In genomic region chr2:126652929-126653328, GRCm38 (mm10) we compare ENCODE assay signal across 25 mouse cellular contexts. TPM values are rescaled to one million over a fixed set of nuclear protein-coding genes. Genes with fewer than 3 reads are reported as not detected.
A peak's percentile ranks its signal among the peaks of the same experiment; 100 is the strongest.
DNase-seq lines count a peak whose midpoint lies in the region; ATAC-seq and TF ChIP-seq lines count a peak whose summit lies in the region.
"Had no signal": no experiment of that assay in that cellular context is flagged by ENCODE, and none has a peak within 500 bp of the region (broad histone marks: within the 10 kb centered on the region; RNA-seq: fewer than 3 reads in every experiment).

No protein-coding gene starts in this region.

- H3K9me3 ChIP-seq in kidney, embryonic 15.5 days (replicated peaks), result no peaks in the 10 kb centered on the region
- H3K9me3 ChIP-seq in kidney, postnatal 0 days (replicated peaks; ENCODE audit: low read length), result no peaks in the 10 kb centered on the region
- H3K9me3 ChIP-seq in heart, embryonic 10.5 days, result no peaks in the 10 kb centered on the region
- H3K9me3 ChIP-seq: embryonic facial prominence, embryonic 10.5 days; embryonic facial prominence, embryonic 13.5 days; forebrain, embryonic 12.5 days; forebrain, embryonic 15.5 days; heart, embryonic 13.5 days had no signal

- 57% methylated on average over 4 of the region's 4 CpGs for WGBS in kidney, embryonic 15.5 days
- 52% methylated on average over 4 of the region's 4 CpGs for WGBS in kidney, postnatal 0 days
- WGBS in heart, embryonic 10.5 days, result 89% methylated on average over 4 of the region's 4 CpGs

- no peak for TF ChIP-seq CTCF in kidney, postnatal 0 days (IDR thresholded peaks at IDR 0.05; ENCODE audit: low read depth)

- H3K36me3 ChIP-seq in kidney, embryonic 15.5 days, result peaks cover 56% of the 10 kb centered on the region
- peaks cover 15% of the 10 kb centered on the region for H3K36me3 ChIP-seq in kidney, postnatal 0 days (ENCODE audit: insufficient read depth, low read length)
- peaks cover 53% of the 10 kb centered on the region for H3K36me3 ChIP-seq in heart, embryonic 10.5 days

- H3K4me3 ChIP-seq in kidney, embryonic 15.5 days (replicated peaks), result no peak overlapping the region
- H3K4me3 ChIP-seq in kidney, postnatal 0 days (replicated peaks; ENCODE audit: low read depth, low read length), result no peak overlapping the region
- H3K4me3 ChIP-seq in heart, embryonic 10.5 days, result no peak overlapping the region
- H3K4me3 ChIP-seq: embryonic facial prominence, embryonic 10.5 days; embryonic facial prominence, embryonic 13.5 days; erythroblast, embryonic 14.5 days; forebrain, embryonic 12.5 days; forebrain, embryonic 15.5 days; heart, embryonic 13.5 days had no signal

- H3K4me1 ChIP-seq in kidney, embryonic 15.5 days, result no peaks in the 10 kb centered on the region
- no peaks in the 10 kb centered on the region for H3K4me1 ChIP-seq in kidney, postnatal 0 days (replicated peaks; ENCODE audit: insufficient read depth, low read length)
- no peaks in the 10 kb centered on the region for H3K4me1 ChIP-seq in heart, embryonic 10.5 days
- H3K4me1 ChIP-seq: embryonic facial prominence, embryonic 10.5 days; embryonic facial prominence, embryonic 13.5 days; forebrain, embryonic 12.5 days; forebrain, embryonic 15.5 days; heart, embryonic 13.5 days had no signal

- peak; percentile 92 for ATAC-seq in kidney, embryonic 15.5 days (replicated peaks; ENCODE audit: low FRiP score)
- peak; percentile 86 for ATAC-seq in kidney, postnatal 0 days (replicated peaks; ENCODE audit: low FRiP score, low read depth)
- ATAC-seq: CD4-positive, CD25-positive, alpha-beta regulatory T cell, adult 4 months; forebrain, embryonic 15.5 days had no signal

- no peaks in the 10 kb centered on the region for H3K27me3 ChIP-seq in kidney, embryonic 15.5 days
- no peaks in the 10 kb centered on the region for H3K27me3 ChIP-seq in kidney, postnatal 0 days (ENCODE audit: insufficient read depth, low read length)
- no peaks in the 10 kb centered on the region for H3K27me3 ChIP-seq in heart, embryonic 10.5 days (ENCODE audit: insufficient read depth, poor library complexity, severe bottlenecking)
- H3K27me3 ChIP-seq: embryonic facial prominence, embryonic 13.5 days; forebrain, embryonic 12.5 days; forebrain, embryonic 15.5 days; heart, embryonic 13.5 days had no signal

- H3K9ac ChIP-seq in kidney, embryonic 15.5 days, result no peak overlapping the region
- no peak overlapping the region for H3K9ac ChIP-seq in kidney, postnatal 0 days (ENCODE audit: low read depth, low read length)
- H3K9ac ChIP-seq: embryonic facial prominence, embryonic 13.5 days; forebrain, embryonic 12.5 days; forebrain, embryonic 15.5 days; heart, embryonic 13.5 days; hindbrain, embryonic 14.5 days had no signal

- peak; percentile 24 to 86 for DNase-seq in kidney, adult 8-10 months
- no peak for DNase-seq in kidney, adult 18-20 months
- DNase-seq in kidney, postnatal 0 days (ENCODE audit: low spot score), result peak; percentile 36
- no peak for DNase-seq in heart, embryonic 10.5 days (ENCODE audit: low spot score)
- no peak for DNase-seq in liver
- DNase-seq: adrenal gland, adult 2 months; adrenal gland, postnatal 14 days; cerebellum, adult 11 months; cerebellum, adult 2 months; cerebellum, adult 9-11 months; cerebellum, postnatal 25 days; embryo, embryonic 11 days; gastrocnemius, postnatal 25 days; heart, adult 18-20 months; heart, postnatal 14 days; heart, postnatal 4 days had no signal

- 0 out of 2 replicates have a peak overlapping the region, but pooled peaks have one; percentile 57 for H3K27ac ChIP-seq in kidney, embryonic 15.5 days
- no peak overlapping the region for H3K27ac ChIP-seq in kidney, postnatal 0 days
- H3K27ac ChIP-seq in heart, embryonic 10.5 days, result no peak overlapping the region
- H3K27ac ChIP-seq: embryonic facial prominence, embryonic 10.5 days; embryonic facial prominence, embryonic 13.5 days; forebrain, embryonic 12.5 days; forebrain, embryonic 15.5 days; heart, embryonic 13.5 days; hindbrain, embryonic 14.5 days had no signal

- H3K4me2 ChIP-seq in kidney, embryonic 15.5 days, result no peak overlapping the region
- no peak overlapping the region for H3K4me2 ChIP-seq in kidney, postnatal 0 days (ENCODE audit: low read length)
- H3K4me2 ChIP-seq: embryonic facial prominence, embryonic 13.5 days; forebrain, embryonic 12.5 days; forebrain, embryonic 15.5 days; heart, embryonic 13.5 days; hindbrain, embryonic 14.5 days had no signal

RNA-seq across cellular contexts. Expression of gene Gabpb1, which starts 23.2 kb away (rescaled TPM):
- 54.4 and 57.2 TPM in 2 replicates for polyA plus RNA-seq in kidney, embryonic 15.5 days (2015; fragmentation: Nextera tagmentation; extraction: Ambion mirVana)
- polyA plus RNA-seq in kidney, postnatal 0 days (2015; fragmentation: Nextera tagmentation; extraction: Ambion mirVana), result 36.7 and 40.7 TPM in 2 replicates
- 42.3 and 48.6 TPM in 2 replicates for polyA plus RNA-seq in heart, embryonic 10.5 days (2016; fragmentation: Nextera tagmentation; extraction: Ambion mirVana)

RNA-seq across cellular contexts. Expression of gene Hdc, which starts 33.8 kb away (rescaled TPM):
- 85.0 and 102 TPM in 2 replicates for polyA plus RNA-seq in kidney, embryonic 15.5 days (2015; fragmentation: Nextera tagmentation; extraction: Ambion mirVana)
- 223 and 250 TPM in 2 replicates for polyA plus RNA-seq in kidney, postnatal 0 days (2015; fragmentation: Nextera tagmentation; extraction: Ambion mirVana)
- 3.5 and 4.1 TPM in 2 replicates for polyA plus RNA-seq in heart, embryonic 10.5 days (2016; fragmentation: Nextera tagmentation; extraction: Ambion mirVana)

RNA-seq across cellular contexts. Expression of gene Usp8, which starts 54.2 kb away (rescaled TPM):
- 42.6 and 43.6 TPM in 2 replicates for polyA plus RNA-seq in kidney, embryonic 15.5 days (2015; fragmentation: Nextera tagmentation; extraction: Ambion mirVana)
- 35.7 and 42.1 TPM in 2 replicates for polyA plus RNA-seq in kidney, postnatal 0 days (2015; fragmentation: Nextera tagmentation; extraction: Ambion mirVana)
- polyA plus RNA-seq in heart, embryonic 10.5 days (2016; fragmentation: Nextera tagmentation; extraction: Ambion mirVana), result 40.3 and 42.4 TPM in 2 replicates

Comparison
In these comparisons a context has a peak if more than half of its experiments do, and no peak if none do; other contexts are left out.
1. DNase-seq: peak in kidney, adult 8-10 months (2 of 2) and kidney, postnatal 0 days (single experiment); none in kidney, adult 18-20 months (single experiment), heart, embryonic 10.5 days (single experiment) and liver (single experiment).
2. RNA of gene Hdc, which starts 33.8 kb away (polyA plus RNA-seq): 223 to 250 TPM in kidney, postnatal 0 days and 85.0 to 102 TPM in kidney, embryonic 15.5 days; 3.5 to 4.1 TPM in heart, embryonic 10.5 days; every median in the first group is over 10 times any median in the second.